Mouse (Mus musculus) liver, embryonic 14.5 days (tissue): ENCODE results near the gene Pfn4. TPM values are rescaled to one million over a fixed set of nuclear protein-coding genes. Genes with fewer than 3 reads are reported as not detected.
"Not testable (repeated sequence)": the region's sequence is repeated elsewhere in the genome, so short reads cannot be mapped to it uniquely, and the experiment has no call there.

Source experiments
- ATAC-seq: fragments of 200-750 bp; cut with Nextera tagmentation; 2 replicates; pipeline ENCODE4 v1.8.0; 2017; ENCODE audit warnings: moderate number of reproducible peaks, mild to moderate bottlenecking, moderate library complexity; ENCODE audit not compliant: insufficient read depth
- DNase-seq, 3 experiments: peaks; one replicate each; pipeline ENCODE4 v3.0.0-alpha.2; 2012 to 2013; ENCODE audit warnings: low read depth in 3 of 3, low spot score in 3 of 3
- H3K27ac ChIP-seq: fragments of 300-500 bp; sonication (generic); 2 replicates; pipeline ENCODE4 v1.5.1; 2014; ENCODE audit warnings: moderate library complexity, mild to moderate bottlenecking, control low read depth, inconsistent platforms
- H3K27me3 ChIP-seq: fragments of 300-500 bp; sonication (generic); 2 replicates; pipeline ENCODE4 v1.6.1; 2014; ENCODE audit warnings: mild to moderate bottlenecking, low read length, moderate library complexity; ENCODE audit not compliant: control insufficient read depth, insufficient read depth
- H3K36me3 ChIP-seq: fragments of 300-500 bp; sonication (generic); replicated peaks from 2 replicates; pipeline ENCODE4 v1.6.1; 2014; ENCODE audit warnings: low read depth; ENCODE audit not compliant: control insufficient read depth, insufficient read depth
- H3K4me1 ChIP-seq, 2 experiments: fragments of 200-500 bp in 1 of 2; fragments of 300-500 bp in 1 of 2; sonication (generic) in 1 of 2; replicated peaks; 2 replicates each; pipeline ENCODE4 v1.6.1; 2012 to 2014; ENCODE audit warnings: antibody characterized with exemption in 1 of 2, inconsistent platforms in 1 of 2, low read length in 1 of 2; ENCODE audit not compliant: control insufficient read depth in 2 of 2, insufficient read depth in 2 of 2
- H3K4me2 ChIP-seq: fragments of 300-500 bp; sonication (generic); 2 replicates; pipeline ENCODE4 v1.6.1; 2014; ENCODE audit warnings: low read depth, mild to moderate bottlenecking, control low read depth, moderate library complexity
- H3K4me3 ChIP-seq, 2 experiments: fragments of 200-500 bp in 1 of 2; fragments of 300-500 bp in 1 of 2; sonication (generic) in 1 of 2; 2 replicates each; pipeline ENCODE4 v1.5.1; 2012 to 2014; ENCODE audit warnings: low read depth in 2 of 2, low read length in 2 of 2, mild to moderate bottlenecking in 2 of 2, control low read depth in 1 of 2, inconsistent platforms in 1 of 2, moderate library complexity in 1 of 2; ENCODE audit not compliant: insufficient read depth in 1 of 2
- H3K9ac ChIP-seq: fragments of 300-500 bp; sonication (generic); replicated peaks from 2 replicates; pipeline ENCODE4 v1.6.1; 2014; ENCODE audit warnings: mild to moderate bottlenecking, control low read depth, moderate library complexity
- H3K9me3 ChIP-seq: fragments of 300-500 bp; sonication (generic); 2 replicates; pipeline ENCODE4 v1.6.1; 2016; ENCODE audit warnings: low read length, mixed read lengths; ENCODE audit not compliant: control insufficient read depth
- CTCF ChIP-seq: IDR thresholded peaks from 2 replicates; pipeline ENCODE4 v1.5.1; 2016; ENCODE audit warnings: antibody characterized with exemption, low read depth, control low read depth
- EP300 ChIP-seq: IDR thresholded peaks from 2 replicates; pipeline ENCODE4 v1.6.1; 2016; ENCODE audit warnings: antibody characterized with exemption, low read depth
- WGBS: fragments of 180-500 bp; shearing (Covaris S2); extraction: QIAGEN DNeasy Blood & Tissue Kit; methylation state at CpG from one replicate; pipeline ENCODE4 v1.1.7; 2014; ENCODE audit not compliant: insufficient replicate concordance; 5-methylcytosine and 5-hydroxymethylcytosine counted together
- polyA plus RNA-seq, 2 experiments: library from polyadenylated mRNA; depleted of rRNA in 1 of 2; stranded (reverse) in 1 of 2; unstranded in 1 of 2; fragments of >200 nt; fragmentation: Nextera tagmentation in 1 of 2; extraction: Ambion mirVana in 1 of 2; gene quantifications; 2 replicates each; pipeline versions ENCODE4 v1.2.1 to v1.2.3; 2012 to 2014

Gene Pfn4
- polyA plus RNA-seq, 2 experiments: 0.39 to 1.1 TPM

- WGBS: 50% methylated on average over 5 of the region's 5 CpGs
- Histone ChIP-seq H3K4me2 (no peak overlapping the region), H3K9ac (no peak overlapping the region), H3K4me3 (no peak overlapping the region), H3K27me3 (no peaks in the 10 kb centered on the region), H3K9me3 (no peaks in the 10 kb centered on the region), H3K27ac (no peak overlapping the region), H3K4me1 (no peaks in the 10 kb centered on the region), H3K36me3 (no peaks in the 10 kb centered on the region)
- DNase-seq (no peak), ATAC-seq (no peak)
- no peak for TF ChIP-seq EP300
- no peak for TF ChIP-seq CTCF
Observed at GRCm38 (mm10) chr12:4783598-4783997, 14.8 kb downstream of the Pfn4 start.

- TF ChIP-seq CTCF: no peak
- no peak for TF ChIP-seq EP300
- Histone ChIP-seq H3K9ac (no peak overlapping the region), H3K4me2 (no peak overlapping the region), H3K27me3 (no peaks in the 10 kb centered on the region), H3K9me3 (no peaks in the 10 kb centered on the region), H3K36me3 (no peaks in the 10 kb centered on the region), H3K4me1 (no peaks in the 10 kb centered on the region), H3K27ac (no peak overlapping the region), H3K4me3 (no peak overlapping the region)
- WGBS: 54% methylated on average over 2 of the region's 2 CpGs
- no peak for ATAC-seq
- DNase-seq: no peak
Observed at GRCm38 (mm10) chr12:4784466-4784865, 15.6 kb downstream of the Pfn4 start.

GRCm38 (mm10) chr12:4788128-4788527 is 19.3 kb downstream of the Pfn4 start:
- not testable (repeated sequence) for H3K27me3 ChIP-seq, H3K27ac ChIP-seq, H3K4me1 ChIP-seq, H3K9ac ChIP-seq, H3K36me3 ChIP-seq, ATAC-seq, DNase-seq, H3K4me3 ChIP-seq, H3K9me3 ChIP-seq, H3K4me2 ChIP-seq
- WGBS: 85% methylated on average over 25 of the region's 25 CpGs

DNA sequence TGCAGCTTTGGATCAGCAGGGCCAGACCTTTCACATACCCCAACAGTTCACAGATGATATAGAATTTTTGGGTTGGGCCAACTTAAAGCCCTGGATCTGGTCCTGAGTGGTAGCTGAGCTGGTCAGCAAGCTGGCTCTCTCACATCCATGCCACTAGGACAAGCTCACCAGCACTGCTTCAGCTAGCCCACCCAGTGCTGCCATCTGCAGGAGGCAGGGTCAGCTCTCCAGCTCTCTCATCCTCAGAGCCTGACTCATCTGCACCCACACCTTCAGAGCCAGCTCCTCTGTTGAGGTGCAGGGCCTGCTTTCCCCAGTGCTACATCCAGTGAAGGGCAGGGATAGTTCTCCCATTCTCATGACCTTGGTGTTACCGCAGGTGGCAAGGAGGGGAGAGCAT is 24.9 kb downstream of the Pfn4 start:
- Histone ChIP-seq H3K9me3 (no peaks in the 10 kb centered on the region), H3K36me3 (no peaks in the 10 kb centered on the region), H3K4me3 (no peak overlapping the region), H3K4me1 (no peaks in the 10 kb centered on the region), H3K4me2 (no peak overlapping the region), H3K27ac (no peak overlapping the region), H3K27me3 (no peaks in the 10 kb centered on the region), H3K9ac (no peak overlapping the region)
- no peak for ATAC-seq
- DNase-seq: no peak
- 60% methylated on average over 1 of the region's 1 CpGs for WGBS
- TF ChIP-seq EP300: no peak
- TF ChIP-seq CTCF: peak; percentile 71

- H3K27ac ChIP-seq, H3K27me3 ChIP-seq, H3K4me3 ChIP-seq, H3K4me2 ChIP-seq, H3K4me1 ChIP-seq, H3K9me3 ChIP-seq, ATAC-seq, H3K9ac ChIP-seq, DNase-seq, H3K36me3 ChIP-seq: not testable (repeated sequence)
- 63% methylated on average over 6 of the region's 6 CpGs for WGBS
Observed at GRCm38 (mm10) chr12:4797471-4797870, 28.6 kb downstream of the Pfn4 start.

DNA sequence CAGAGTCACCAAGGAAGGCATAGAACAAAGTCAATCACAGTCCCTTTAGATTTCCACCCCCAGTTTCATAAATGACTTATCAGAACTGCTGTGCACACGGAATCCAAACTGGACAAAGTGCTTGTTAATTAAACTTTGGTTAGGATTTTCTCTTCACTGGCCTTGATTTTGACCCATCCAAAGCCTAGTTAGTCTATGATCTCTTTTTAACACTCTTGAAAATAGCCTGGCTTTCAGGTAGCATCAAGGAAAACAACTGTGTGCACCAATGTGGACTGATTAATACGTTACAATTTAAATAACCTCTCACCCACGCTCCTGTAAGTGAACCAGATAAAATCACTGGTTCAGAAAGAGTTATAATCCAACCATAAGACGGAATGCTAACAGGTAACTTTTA is 42.2 kb downstream of the Pfn4 start:
- Histone ChIP-seq H3K27me3 (no peaks in the 10 kb centered on the region), H3K4me3 (no peak overlapping the region), H3K9ac (no peak overlapping the region), H3K4me2 (no peak overlapping the region), H3K36me3 (no peaks in the 10 kb centered on the region), H3K27ac (no peak overlapping the region), H3K9me3 (no peaks in the 10 kb centered on the region), H3K4me1 (no peaks in the 10 kb centered on the region)
- DNase-seq (no peak), ATAC-seq (no peak)
- 51% methylated on average over 4 of the region's 4 CpGs for WGBS
- no peak for TF ChIP-seq EP300
- no peak for TF ChIP-seq CTCF
